Mouse (Mus musculus) CH12.LX (cell line): ENCODE measurements around the gene Moap1. TPM values are rescaled to one million over a fixed set of nuclear protein-coding genes. Genes with fewer than 3 reads are reported as not detected.

ENCODE experiments used
- DNase-seq: peaks from one replicate; pipeline ENCODE4 v3.0.0-alpha.2; 2013; ENCODE audit errors: extremely low read depth
- H3K27ac ChIP-seq: 2 replicates; pipeline ENCODE4 v1.5.1; 2012; ENCODE audit warnings: low read depth, mild to moderate bottlenecking, control low read depth, moderate library complexity; ENCODE audit not compliant: insufficient read depth
- H3K27me3 ChIP-seq: replicated peaks from 2 replicates; pipeline ENCODE3; 2012; ENCODE audit warnings: inconsistent platforms
- H3K36me3 ChIP-seq, 2 experiments: replicated peaks in 1 of 2; 2 replicates each; pipeline versions ENCODE3 to v1.6.1; 2012; ENCODE audit warnings: inconsistent platforms in 1 of 2, low read length in 1 of 2, mild to moderate bottlenecking in 1 of 2, mixed read lengths in 1 of 2, moderate library complexity in 1 of 2; ENCODE audit not compliant: control insufficient read depth in 1 of 2, insufficient read depth in 1 of 2
- H3K4me1 ChIP-seq, 2 experiments: 2 replicates each; pipeline ENCODE4 v1.6.1; 2012; ENCODE audit warnings: inconsistent platforms in 1 of 2, moderate library complexity in 1 of 2; ENCODE audit not compliant: insufficient read depth in 2 of 2, control insufficient read depth in 1 of 2
- H3K4me2 ChIP-seq: 2 replicates; pipeline ENCODE4 v1.6.1; 2012; ENCODE audit warnings: low read depth, mild to moderate bottlenecking, control low read depth; ENCODE audit not compliant: poor library complexity, insufficient read depth, severe bottlenecking
- H3K4me3 ChIP-seq, 3 experiments: fragments of 150-350 bp in 1 of 3; sonication (generic) in 1 of 3; replicated peaks in 1 of 3; 2 replicates each; pipeline versions ENCODE3 to v1.5.1; 2011 to 2012; ENCODE audit warnings: low read depth in 2 of 3, low read length in 2 of 3, mild to moderate bottlenecking in 2 of 3, moderate library complexity in 2 of 3, control low read depth in 1 of 3, improper control_type of control experiment in 1 of 3, inconsistent platforms in 1 of 3, mixed read lengths in 1 of 3; ENCODE audit not compliant: poor library complexity in 1 of 3
- H3K79me2 ChIP-seq: replicated peaks from 2 replicates; pipeline ENCODE4 v1.6.1; 2012; ENCODE audit warnings: mild to moderate bottlenecking, moderate library complexity; ENCODE audit not compliant: control insufficient read depth, poor library complexity, insufficient read depth, severe bottlenecking; ENCODE audit errors: extremely low read depth
- H3K9ac ChIP-seq: 2 replicates; pipeline ENCODE4 v1.6.1; 2012; ENCODE audit warnings: low read depth, mild to moderate bottlenecking, control low read depth, moderate library complexity; ENCODE audit not compliant: insufficient read depth
- H3K9me3 ChIP-seq: replicated peaks from 2 replicates; pipeline ENCODE3; 2012; ENCODE audit warnings: low read length, inconsistent platforms, mixed read lengths
- BHLHE40 ChIP-seq: IDR thresholded peaks from 2 replicates; pipeline ENCODE4 v1.6.1; 2011; ENCODE audit warnings: mild to moderate bottlenecking, low read depth, low read length, improper control_type of control experiment
- CHD1 ChIP-seq: IDR thresholded peaks from 2 replicates; pipeline ENCODE4 v1.6.1; 2012; ENCODE audit warnings: low read depth, low read length, improper control_type of control experiment, inconsistent platforms
- CHD2 ChIP-seq: IDR thresholded peaks from 2 replicates; pipeline ENCODE4 v1.6.1; 2011; ENCODE audit warnings: low read length, improper control_type of control experiment
- CTCF ChIP-seq, 2 experiments: IDR thresholded peaks in 1 of 2; conservative IDR thresholded peaks in 1 of 2; 2 replicates each; pipeline ENCODE4 v1.5.1; 2011 to 2012; ENCODE audit warnings: low read depth in 2 of 2, low read length in 2 of 2, improper control_type of control experiment in 1 of 2, inconsistent platforms in 1 of 2, mild to moderate bottlenecking in 1 of 2, moderate library complexity in 1 of 2
- E2F4 ChIP-seq: IDR thresholded peaks from 2 replicates; pipeline ENCODE4 v1.6.1; 2011; ENCODE audit warnings: low read depth, low read length, improper control_type of control experiment; ENCODE audit not compliant: insufficient replicate concordance
- ELF1 ChIP-seq: IDR thresholded peaks from 2 replicates; pipeline ENCODE4 v1.6.1; 2014; ENCODE audit warnings: low read depth, mild to moderate bottlenecking, inconsistent platforms, low read length, improper control_type of control experiment
- ETS1 ChIP-seq: conservative IDR thresholded peaks from 2 replicates; pipeline ENCODE4 v1.6.1; 2012; ENCODE audit warnings: low read depth, mild to moderate bottlenecking, inconsistent platforms, low read length, improper control_type of control experiment, moderate library complexity
- GABPA ChIP-seq: IDR thresholded peaks from 2 replicates; pipeline ENCODE4 v1.6.1; 2012; ENCODE audit warnings: low read depth, low read length, improper control_type of control experiment, inconsistent platforms; ENCODE audit not compliant: insufficient replicate concordance
- JUN ChIP-seq: IDR thresholded peaks from 2 replicates; pipeline ENCODE4 v1.6.1; 2011; ENCODE audit warnings: low read depth, mild to moderate bottlenecking, low read length, improper control_type of control experiment, moderate library complexity; ENCODE audit not compliant: insufficient read depth
- JUND ChIP-seq: conservative IDR thresholded peaks from 2 replicates; pipeline ENCODE4 v1.6.1; 2011; ENCODE audit warnings: low read depth, low read length, improper control_type of control experiment
- KAT2A ChIP-seq: IDR thresholded peaks from 2 replicates; pipeline ENCODE4 v1.6.1; 2012; ENCODE audit warnings: low read length, improper control_type of control experiment, inconsistent platforms; ENCODE audit not compliant: insufficient replicate concordance
- MAFK ChIP-seq: IDR thresholded peaks from 2 replicates; pipeline ENCODE4 v1.6.1; 2011; ENCODE audit warnings: low read length, improper control_type of control experiment; ENCODE audit not compliant: insufficient replicate concordance
- MAX ChIP-seq: IDR thresholded peaks from 2 replicates; pipeline ENCODE4 v1.6.1; 2011; ENCODE audit warnings: low read length, improper control_type of control experiment
- MAZ ChIP-seq: IDR thresholded peaks from 2 replicates; pipeline ENCODE4 v1.6.1; 2012; ENCODE audit warnings: low read depth, mild to moderate bottlenecking, inconsistent platforms, low read length, improper control_type of control experiment, moderate library complexity
- MXI1 ChIP-seq: IDR thresholded peaks from 2 replicates; pipeline ENCODE4 v1.6.1; 2011; ENCODE audit warnings: mild to moderate bottlenecking, low read depth, low read length, improper control_type of control experiment
- MYC ChIP-seq: IDR thresholded peaks from 2 replicates; pipeline ENCODE4 v1.6.1; 2011; ENCODE audit warnings: low read depth, mild to moderate bottlenecking, improper control_type of control experiment, low read length
- NRF1 ChIP-seq: IDR thresholded peaks from 2 replicates; pipeline ENCODE4 v1.6.1; 2014; ENCODE audit warnings: low read depth, mild to moderate bottlenecking, inconsistent platforms, low read length, improper control_type of control experiment, moderate library complexity
- PAX5 ChIP-seq: IDR thresholded peaks from 2 replicates; pipeline ENCODE4 v1.6.1; 2012; ENCODE audit warnings: low read length, inconsistent platforms, mixed read lengths
- POLR2A ChIP-seq: IDR thresholded peaks from 2 replicates; pipeline ENCODE4 v1.6.1; 2011; ENCODE audit warnings: low read depth, mild to moderate bottlenecking, improper control_type of control experiment, low read length
- RAD21 ChIP-seq: IDR thresholded peaks from 2 replicates; pipeline ENCODE4 v1.6.1; 2011; ENCODE audit warnings: low read depth, mild to moderate bottlenecking, low read length, improper control_type of control experiment, moderate library complexity
- RCOR1 ChIP-seq: conservative IDR thresholded peaks from 2 replicates; pipeline ENCODE4 v1.6.1; 2012; ENCODE audit warnings: low read depth, mild to moderate bottlenecking, inconsistent platforms, low read length, improper control_type of control experiment
- SMC3 ChIP-seq: IDR thresholded peaks from 2 replicates; pipeline ENCODE4 v1.6.1; 2011; ENCODE audit warnings: low read depth, low read length, improper control_type of control experiment
- TBP ChIP-seq: conservative IDR thresholded peaks from 2 replicates; pipeline ENCODE4 v1.6.1; 2011; ENCODE audit warnings: low read depth, low read length, improper control_type of control experiment
- TCF12 ChIP-seq: IDR thresholded peaks from 2 replicates; pipeline ENCODE4 v1.6.1; 2014; ENCODE audit warnings: low read depth, mild to moderate bottlenecking, inconsistent platforms, low read length, improper control_type of control experiment
- UBTF ChIP-seq: IDR thresholded peaks from 2 replicates; pipeline ENCODE4 v1.6.1; 2012; ENCODE audit warnings: low read depth, mild to moderate bottlenecking, inconsistent platforms, low read length, improper control_type of control experiment, moderate library complexity
- USF2 ChIP-seq: conservative IDR thresholded peaks from 2 replicates; pipeline ENCODE4 v1.6.1; 2011; ENCODE audit warnings: low read depth, low read length, improper control_type of control experiment
- ZMIZ1 ChIP-seq: IDR thresholded peaks from 2 replicates; pipeline ENCODE4 v1.6.1; 2012; ENCODE audit warnings: low read depth, mild to moderate bottlenecking, inconsistent platforms, low read length, improper control_type of control experiment
- ZNF384 ChIP-seq: IDR thresholded peaks from 2 replicates; pipeline ENCODE4 v1.6.1; 2012; ENCODE audit warnings: low read depth, low read length, improper control_type of control experiment, inconsistent platforms
- dilution Hi-C: fragments of 300-500 bp; cut with MboI; formaldehyde crosslinking; loops from 2 replicates; pipeline ENCODE4 v1.14.3; 2020; ENCODE audit warnings: low sequenced_read_pairs; ENCODE audit not compliant: extremely low pct_unique_long_range_greater_than_20kb, extremely low pct_ligation_motif_present
- in situ Hi-C: fragments of 300-500 bp; cut with MboI; formaldehyde crosslinking; loops from 3 replicates; pipeline ENCODE4 v1.14.3; 2019; ENCODE audit warnings: low sequenced_read_pairs, low pct_ligation_motif_present, low pct_unique_long_range_greater_than_20kb, mixed read lengths
- polyA plus RNA-seq: library from polyadenylated mRNA; unstranded; fragments of >175 nt; gene quantifications from 2 replicates; pipeline ENCODE4 v1.2.1, GENCODE M21; 2012; ENCODE audit warnings: low read depth; ENCODE audit not compliant: insufficient read length
- total RNA-seq, 2 experiments: library from RNA; depleted of rRNA; stranded (reverse); fragments of 300-350 nt in 1 of 2; fragments of >200 nt in 1 of 2; gene quantifications; 2 replicates each; pipeline ENCODE4 v1.2.3; 2012 to 2014

Moap1 gene
- total and polyA plus RNA-seq, 3 experiments = 5.5 to 7.1 (median 6.1) TPM

DNA sequence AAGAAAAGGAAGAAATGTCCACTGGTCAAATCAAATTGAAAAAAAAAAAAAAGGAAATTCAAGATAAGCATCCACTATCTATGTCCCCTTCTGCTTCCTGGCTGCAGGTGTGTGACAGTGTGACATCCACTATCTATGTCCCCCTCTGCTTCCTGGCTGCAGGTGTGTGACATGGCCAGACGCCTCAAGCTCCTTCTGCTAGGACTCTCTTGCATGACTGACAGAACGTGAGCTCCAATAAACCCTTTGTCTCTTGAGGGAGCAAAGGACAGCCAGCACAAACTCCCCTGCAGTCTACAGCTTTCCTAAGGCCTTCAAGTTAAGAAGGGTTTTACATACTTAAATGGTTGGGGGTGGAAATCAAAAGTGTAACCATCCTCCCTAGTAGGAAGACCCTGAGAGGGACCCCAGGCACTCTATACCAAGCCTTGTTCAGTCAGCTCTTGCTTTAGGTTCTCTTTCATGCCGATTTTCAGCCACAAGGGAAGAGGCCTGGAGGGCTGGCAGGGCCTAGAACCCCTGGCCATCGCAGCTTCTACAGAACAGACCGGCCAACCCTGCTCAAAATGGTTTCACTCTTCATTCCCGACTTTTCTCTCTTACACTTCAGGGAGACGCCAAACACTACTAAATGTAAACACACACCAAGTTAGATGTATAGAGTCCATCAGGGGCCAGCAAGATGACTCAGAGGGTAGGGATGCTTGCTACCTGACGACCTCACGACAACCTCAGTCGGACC, 28.6 kb downstream of the Moap1 start:
- Histone ChIP-seq H3K9me3 (no peaks in the 10 kb centered on the region), H3K36me3 (no peaks in the 10 kb centered on the region), H3K27ac (no peak overlapping the region), H3K9ac (no peak overlapping the region), H3K4me1 (peaks cover 0 to 2% of the 10 kb centered on the region in 2 experiments; a peak in 1 of 4 replicates), H3K27me3 (no peaks in the 10 kb centered on the region), H3K4me2 (no peak overlapping the region), H3K4me3 (no peak overlapping the region), H3K79me2 (no peaks in the 10 kb centered on the region)
- dilution Hi-C loops = no loop called here
- in situ Hi-C loops = no loop called here
- no peak for TF ChIP-seq CHD2
- TF ChIP-seq ELF1 = no peak
- no peak for TF ChIP-seq USF2
- TF ChIP-seq RAD21 = no peak
- no peak for TF ChIP-seq ETS1
- no peak for TF ChIP-seq MAFK
- no peak for TF ChIP-seq UBTF
- no peak for TF ChIP-seq SMC3
- no peak for TF ChIP-seq E2F4
- TF ChIP-seq KAT2A = no peak
- TF ChIP-seq GABPA = no peak
- TF ChIP-seq BHLHE40 = no peak
- no peak for DNase-seq

DNA sequence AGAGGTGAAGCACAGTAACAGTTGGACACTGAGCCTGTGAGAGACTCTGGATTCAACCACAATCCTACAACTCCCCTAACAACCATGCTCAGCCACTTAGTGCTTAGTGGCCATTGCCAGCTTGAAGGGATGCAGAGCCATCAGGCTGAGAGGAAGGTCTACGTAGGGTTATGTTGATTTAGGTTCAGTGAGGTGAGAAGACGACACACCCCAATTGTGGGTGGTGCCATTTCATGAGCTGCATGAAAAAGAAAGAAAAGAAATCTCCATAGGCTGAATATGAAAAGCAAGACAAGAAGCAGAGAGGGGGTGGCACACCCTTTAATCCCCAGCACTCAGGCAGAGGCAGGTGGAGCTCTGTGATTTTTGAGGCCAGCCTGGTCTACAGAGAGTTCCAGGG, 29.3 kb downstream of the Moap1 start:
- TF ChIP-seq POLR2A = no peak
- TF ChIP-seq ELF1 = no peak
- no peak for TF ChIP-seq RCOR1
- TF ChIP-seq ZNF384 = no peak
- no peak for TF ChIP-seq MAZ
- no peak for TF ChIP-seq CTCF (conservative IDR thresholded peaks at IDR 0.05 in 1 of 2, IDR thresholded peaks at IDR 0.05 in 1 of 2; ENCODE audit: low read depth in 2 of 2, low read length in 2 of 2)
- no peak for TF ChIP-seq E2F4
- TF ChIP-seq JUND = no peak
- no peak for TF ChIP-seq ZMIZ1
- TF ChIP-seq TCF12 = no peak
- TF ChIP-seq JUN = no peak
- TF ChIP-seq TBP = no peak
- TF ChIP-seq MYC = no peak
- TF ChIP-seq MXI1 = no peak
- TF ChIP-seq PAX5 = no peak
- TF ChIP-seq CHD1 = no peak
- TF ChIP-seq UBTF = no peak
- TF ChIP-seq NRF1 = no peak
- TF ChIP-seq MAX = no peak
- Histone ChIP-seq H3K4me3 (no peak overlapping the region), H3K27me3 (no peaks in the 10 kb centered on the region), H3K79me2 (no peaks in the 10 kb centered on the region), H3K4me1 (no peaks in the 10 kb centered on the region), H3K36me3 (no peaks in the 10 kb centered on the region), H3K9ac (no peak overlapping the region), H3K4me2 (no peak overlapping the region), H3K9me3 (no peaks in the 10 kb centered on the region), H3K27ac (no peak overlapping the region)
- dilution Hi-C loops (no loop called here), in situ Hi-C loops (no loop called here)
- no peak for DNase-seq
